Mouse (Mus musculus): ENCODE results near the gene Zbed3.
"Not testable (repeated sequence)": the region's sequence is repeated elsewhere in the genome, so short reads cannot be mapped to it uniquely, and the experiment has no call there.

Gene Zbed3

DNA sequence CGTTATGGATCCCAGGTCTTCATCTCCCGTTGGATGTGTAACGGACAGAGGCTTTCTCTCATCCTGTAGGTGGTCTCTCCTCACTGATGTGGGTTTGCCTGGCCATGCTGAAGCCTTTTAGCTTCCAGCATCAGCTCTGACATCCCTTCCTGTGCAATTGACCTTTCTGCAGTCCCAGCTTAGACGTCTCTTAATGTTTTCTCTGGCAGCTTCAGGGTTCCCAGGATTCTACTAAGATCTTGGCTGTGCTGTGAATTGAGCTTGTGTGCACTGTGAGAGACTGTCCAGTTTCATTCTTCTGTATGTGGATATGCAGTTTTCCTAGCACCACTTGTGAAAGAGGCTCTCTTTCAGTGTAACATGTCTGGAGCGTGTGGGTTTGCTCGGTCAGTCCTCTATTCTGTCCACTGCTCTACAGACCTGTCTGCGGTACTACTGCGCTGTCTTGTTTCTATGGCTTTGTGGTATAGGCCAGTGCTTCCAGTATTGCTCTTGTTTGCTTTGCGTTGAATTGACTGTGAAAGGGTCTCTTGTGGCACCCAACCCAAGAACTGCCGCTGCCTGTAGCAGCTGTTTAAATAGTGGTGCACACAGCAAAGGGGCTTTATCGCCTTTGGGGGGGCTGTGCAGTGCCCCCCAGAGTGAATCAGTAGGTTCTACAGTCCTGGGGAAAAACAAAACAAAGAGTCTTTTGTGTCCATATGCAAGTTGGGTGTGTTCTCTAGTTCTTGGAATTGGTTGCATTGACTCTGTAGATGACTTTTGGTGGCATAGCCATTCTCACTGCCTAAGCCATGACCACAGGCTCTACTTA lies 8.9 kb downstream of the Zbed3 start:
- DNase-seq: no peak

DNA sequence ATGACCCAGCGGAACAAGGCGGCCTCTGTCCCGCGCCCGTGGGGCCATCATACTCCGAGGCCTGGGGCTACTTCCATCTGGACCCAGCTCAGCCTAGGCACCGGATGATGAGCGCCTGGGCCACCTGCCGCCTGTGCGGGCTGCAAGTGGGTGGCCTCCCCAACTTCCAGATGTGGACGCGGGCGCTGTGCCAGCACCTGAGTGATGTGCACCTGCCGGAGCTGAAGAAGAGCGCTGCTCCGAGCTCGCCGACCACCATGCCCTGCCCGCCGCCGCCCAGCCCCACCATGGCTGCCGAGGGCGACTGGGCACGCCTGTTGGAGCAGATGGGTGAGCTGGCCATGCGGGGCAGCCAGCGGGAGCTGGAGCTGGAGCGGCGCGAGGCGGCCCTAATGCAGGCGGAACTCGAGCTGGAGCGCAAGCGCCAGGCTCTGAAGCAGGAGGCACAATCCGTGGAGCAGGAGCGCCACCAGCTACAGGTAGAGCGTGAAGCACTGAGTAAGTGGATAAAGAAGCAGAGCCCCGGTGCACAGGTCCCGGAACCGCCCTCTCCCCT lies 12.8 kb downstream of the Zbed3 start:
- DNase-seq: no peak

DNA sequence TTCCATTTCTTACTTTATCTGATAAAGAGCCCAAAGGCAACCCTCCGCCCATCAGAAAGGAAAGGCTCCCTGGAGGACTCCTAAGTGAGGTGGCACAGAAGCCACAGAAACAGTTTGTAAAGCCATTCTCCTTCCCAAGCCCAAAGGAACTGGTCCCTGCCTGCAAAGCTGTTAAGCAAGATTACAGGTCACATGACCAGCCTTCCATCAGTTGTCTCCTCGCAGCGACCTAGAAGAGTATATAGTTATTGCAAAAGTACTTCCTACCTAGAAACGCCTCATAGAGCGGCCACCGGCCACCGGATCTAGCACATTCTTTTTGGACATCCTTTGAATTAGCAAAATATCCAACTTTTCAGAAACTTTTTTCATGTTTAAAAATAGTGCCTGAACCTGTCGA lies 20.1 kb downstream of the Zbed3 start:
- DNase-seq: no peak

DNA sequence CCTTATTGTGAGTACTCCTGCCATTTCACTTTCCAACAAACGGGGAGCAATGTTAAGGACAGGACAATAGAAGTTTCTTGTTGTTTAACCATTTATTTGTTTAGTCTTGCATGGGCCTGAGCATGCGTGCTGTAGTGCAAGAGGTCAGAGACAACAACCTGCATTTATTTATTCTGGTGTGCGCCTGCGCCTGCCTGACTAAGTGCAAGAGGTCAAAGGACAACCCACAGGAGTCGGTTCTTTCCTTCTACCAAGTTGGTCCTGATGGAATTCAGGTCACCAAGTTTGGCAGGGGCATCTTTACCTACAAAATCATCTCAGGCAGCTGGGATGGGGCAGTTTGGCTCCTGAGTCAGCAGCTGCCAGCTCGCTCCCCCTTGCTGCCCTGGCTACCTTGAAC lies 22.5 kb downstream of the Zbed3 start:
- no peak for DNase-seq

DNA sequence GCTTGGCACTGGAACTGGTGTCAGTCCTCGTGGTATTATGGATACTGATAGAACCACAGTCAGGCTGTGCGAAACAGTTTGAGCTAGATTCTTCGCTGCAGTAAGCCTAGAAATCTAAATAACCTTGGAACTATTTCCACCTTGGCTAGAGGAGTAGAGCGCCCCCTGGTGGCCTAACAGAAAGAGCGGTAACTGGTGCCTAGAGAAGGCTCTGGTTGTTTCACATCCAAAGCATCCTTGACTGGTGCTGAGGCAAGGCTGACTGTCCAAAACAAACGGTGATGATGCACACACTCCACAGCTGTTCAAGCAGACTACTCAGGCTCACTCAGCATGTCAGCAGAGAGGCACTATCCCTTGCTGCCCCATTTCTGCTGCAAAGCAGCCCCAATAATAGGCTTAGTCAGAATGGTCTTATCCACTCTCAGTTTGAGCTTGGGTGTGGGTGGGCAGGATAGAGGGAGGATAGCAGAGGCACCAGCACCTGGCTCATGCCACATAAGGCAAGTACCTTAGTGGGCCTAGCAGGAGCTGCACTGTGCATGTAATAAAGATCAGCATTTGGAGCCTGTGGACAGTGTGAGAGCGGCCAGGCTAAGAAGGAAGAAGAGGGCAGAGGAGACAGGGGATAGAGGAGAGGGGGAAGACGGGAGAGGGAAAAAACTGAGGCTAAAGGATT lies 23.7 kb downstream of the Zbed3 start:
- DNase-seq: peak; percentile 84

DNA sequence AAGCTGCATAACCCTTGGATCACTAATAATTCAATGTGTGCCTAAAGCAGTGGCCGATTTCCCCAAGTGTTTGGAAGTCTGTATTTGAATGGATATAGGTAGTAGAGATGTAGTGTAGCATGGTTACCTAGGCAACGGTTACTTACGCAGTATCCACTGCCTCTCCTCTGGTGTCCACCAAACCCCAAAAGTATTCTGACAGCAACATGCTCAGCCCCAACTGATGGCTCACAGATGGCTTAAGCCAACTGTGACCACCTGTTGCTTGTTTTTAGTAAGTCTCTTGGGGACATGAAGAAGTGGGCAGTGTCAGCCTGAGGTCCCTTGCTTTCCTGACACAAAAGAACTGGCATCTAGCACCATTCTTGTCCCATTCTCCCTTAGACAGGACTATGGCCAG lies 25.1 kb downstream of the Zbed3 start:
- no peak for DNase-seq

DNA sequence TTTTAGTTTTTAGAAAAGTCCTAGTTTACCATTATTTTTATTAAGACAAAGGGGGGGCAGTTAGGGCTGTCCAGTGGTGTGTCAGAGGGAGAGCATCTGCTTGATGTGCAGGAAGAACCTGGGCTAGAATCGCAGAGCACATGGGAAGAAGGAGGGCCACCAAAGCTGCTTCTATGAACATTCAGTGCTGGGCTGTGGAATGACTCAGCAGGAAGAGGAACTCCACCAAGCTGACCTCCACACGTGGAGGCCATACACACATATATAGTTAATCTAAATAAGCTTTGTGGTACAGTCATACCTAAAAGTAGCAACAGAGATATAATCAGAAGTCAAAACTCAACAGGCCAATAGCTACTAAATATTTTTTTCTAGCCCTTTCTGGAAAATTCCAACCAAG lies 34.8 kb downstream of the Zbed3 start:
- no peak for DNase-seq

DNA sequence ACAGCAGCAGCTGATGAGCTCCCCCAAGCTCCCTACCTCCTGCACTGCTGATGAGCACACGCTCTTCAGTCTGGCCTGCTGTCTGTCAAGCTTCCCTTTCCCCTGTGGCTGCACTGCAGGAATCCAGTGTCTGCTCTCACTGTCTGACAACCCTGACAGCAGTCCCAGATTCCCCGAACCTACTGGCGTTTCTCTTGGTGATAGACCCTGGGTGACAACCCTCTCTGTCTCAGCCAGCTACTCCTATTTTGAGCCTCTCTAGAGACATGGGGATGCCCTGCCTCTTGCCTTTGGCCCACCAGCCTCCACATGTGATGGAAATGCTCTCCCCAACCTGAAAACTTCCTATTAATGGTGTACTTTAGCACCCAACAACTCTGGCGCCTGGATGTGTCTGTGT lies 40.0 kb downstream of the Zbed3 start:
- no peak for DNase-seq

DNA sequence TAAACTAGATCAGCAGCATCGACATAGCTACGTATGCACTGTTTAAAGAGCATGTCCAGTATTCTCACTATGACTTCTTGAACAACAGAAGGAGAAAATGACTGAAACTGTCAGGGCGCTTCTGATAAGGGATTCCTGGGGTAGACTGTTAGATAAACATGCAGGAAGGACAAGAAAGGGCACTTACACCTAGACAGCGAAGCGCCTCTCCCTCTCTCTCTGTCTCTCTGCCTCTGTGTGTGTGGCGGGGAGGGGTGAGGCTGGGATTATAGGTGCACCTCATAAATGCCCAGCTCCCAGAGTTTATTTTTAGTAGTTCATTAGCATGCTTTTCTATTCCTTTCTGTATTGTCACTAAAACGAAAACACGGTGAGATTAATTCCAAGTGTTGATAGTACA lies 42.9 kb downstream of the Zbed3 start:
- no peak for DNase-seq

DNA sequence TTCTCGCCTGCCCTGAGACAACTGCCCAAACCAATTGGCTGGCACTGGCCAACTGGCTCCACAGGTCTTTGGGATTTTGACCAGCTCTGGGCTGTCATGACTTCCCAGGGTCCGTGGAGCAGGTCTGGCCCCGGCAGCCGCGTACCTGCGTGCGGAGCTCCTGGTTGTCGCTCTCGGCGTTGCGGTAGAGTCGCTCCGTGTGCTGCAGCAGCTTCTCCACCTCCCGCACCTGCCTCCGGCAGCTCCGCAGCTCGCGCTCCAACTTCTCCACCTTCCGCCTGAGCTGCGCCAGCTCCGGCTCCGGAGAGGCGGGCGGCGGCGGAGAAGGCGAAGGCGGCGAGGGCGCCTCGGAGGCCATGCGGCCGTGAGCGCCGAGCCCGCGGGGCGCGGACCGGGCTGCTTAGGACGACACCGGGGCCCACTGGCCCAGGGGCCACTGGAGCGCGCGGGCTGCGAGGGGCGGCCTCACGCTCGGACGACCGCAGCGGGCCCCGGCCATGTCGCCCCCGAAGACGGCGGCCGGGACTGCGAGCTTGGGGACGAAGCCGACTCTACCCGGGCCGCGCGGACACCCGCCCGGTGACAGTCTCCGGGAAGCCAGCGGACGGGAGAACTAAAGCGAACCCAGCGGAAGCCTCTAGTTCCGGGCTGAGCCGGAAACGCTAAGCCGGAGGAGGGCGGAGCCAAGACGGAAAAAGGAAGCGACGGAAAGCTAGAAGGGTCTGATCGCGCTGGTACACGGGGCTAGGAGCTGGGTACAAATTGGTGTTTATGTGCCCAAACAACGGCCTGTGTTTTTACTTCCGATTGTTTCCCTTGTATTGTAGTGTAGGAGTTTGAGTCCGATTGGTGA lies 51.5 kb downstream of the Zbed3 start, which contains the start of gene Aggf1:
Gene Aggf1, minus strand, starts transcription at position 652 of the 853 bp plus-strand sequence.
- peak; percentile 92 for DNase-seq

DNA sequence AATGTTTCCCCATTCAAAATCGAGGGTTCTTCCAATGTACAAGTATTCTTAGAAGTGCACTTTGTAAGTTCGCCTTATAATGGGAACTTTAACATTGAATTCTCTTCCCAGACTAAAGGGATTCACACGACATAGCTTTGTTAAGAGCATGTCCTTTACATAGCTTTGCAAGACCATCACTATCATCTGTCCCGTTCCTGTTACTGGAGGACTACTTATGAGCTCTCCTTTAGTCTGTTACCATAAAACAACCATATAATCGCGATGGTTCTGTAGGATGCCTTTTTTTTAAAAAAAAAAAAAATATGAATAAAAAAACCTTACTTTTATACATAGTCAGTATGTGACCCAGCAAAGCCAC lies 52.1 kb downstream of the Zbed3 start:
- DNase-seq: no peak

DNA sequence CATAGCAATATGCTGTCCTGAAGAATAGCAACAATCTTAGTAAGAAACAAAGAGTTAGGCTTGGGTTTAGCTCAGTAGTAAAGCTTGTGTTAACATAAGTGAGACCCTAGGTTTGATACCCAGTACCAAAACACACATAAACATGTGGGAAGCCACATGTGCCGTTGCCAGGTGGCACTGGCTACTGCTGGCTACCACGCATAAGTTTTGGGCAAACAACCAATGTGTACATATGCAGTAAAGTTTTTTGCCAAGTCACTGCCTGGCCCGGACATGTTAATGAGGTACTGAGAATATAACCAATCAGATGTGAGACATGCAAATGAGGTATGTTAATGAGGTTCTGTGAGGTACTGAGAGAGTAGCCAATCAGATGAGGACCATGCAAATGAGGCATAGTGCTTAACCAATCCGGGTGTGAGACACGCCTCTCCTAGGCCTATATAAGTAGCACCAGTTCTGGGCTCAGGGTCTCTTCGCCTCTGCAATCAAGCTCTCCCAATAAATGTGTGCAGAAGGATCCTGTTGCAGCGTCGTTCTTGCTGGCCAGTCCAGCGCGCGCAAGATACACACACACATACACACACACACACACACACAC lies 53.4 kb downstream of the Zbed3 start:
- DNase-seq: not testable (repeated sequence)

DNA sequence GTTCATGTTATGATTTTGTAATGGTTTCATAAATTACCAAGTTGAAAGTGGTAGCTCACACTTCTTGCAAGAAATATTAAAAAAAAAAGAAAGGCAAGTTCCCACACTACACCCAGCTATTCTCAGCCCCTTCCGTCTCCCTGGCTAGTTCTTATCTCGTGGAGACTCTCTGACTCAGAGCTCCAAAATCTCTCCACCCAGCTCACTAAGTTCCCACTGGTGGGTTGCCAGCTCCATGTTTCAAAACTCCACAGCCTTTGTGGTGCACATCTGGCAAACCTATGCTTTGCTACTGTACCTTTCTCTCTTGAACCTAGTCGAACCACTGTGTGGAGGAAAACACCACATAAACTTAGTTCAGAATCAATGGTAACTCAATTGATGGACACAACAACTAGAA lies 55.3 kb downstream of the Zbed3 start:
- DNase-seq: no peak

DNA sequence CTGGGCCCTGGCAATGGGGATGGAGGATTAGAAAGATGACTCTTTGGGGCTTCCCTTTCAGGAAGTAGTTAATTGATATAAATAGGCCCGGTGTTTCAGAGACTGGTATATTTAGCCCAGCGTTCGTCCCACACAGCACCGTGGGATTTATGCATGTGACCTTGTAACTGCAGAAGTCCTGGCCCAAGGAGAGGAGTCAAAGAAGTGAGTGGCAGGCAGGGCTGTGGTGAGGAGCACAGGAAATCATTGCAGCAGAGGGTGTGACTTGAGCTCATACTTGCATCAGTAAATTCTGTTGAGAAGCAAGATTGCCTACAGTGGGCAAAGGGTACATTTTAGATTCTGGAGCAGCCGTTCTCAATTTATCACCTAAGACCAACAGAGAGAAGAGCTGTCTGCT lies 59.0 kb downstream of the Zbed3 start:
- DNase-seq: no peak
